Mouse (Mus musculus) thymus, postnatal 0 days (tissue): ENCODE results near the gene Acadvl. TPM values are rescaled to one million over a fixed set of nuclear protein-coding genes. Genes with fewer than 3 reads are reported as not detected.

Source experiments
- DNase-seq: peaks from one replicate; pipeline ENCODE4 v3.0.0-alpha.2; 2015; ENCODE audit warnings: low spot score
- polyA plus RNA-seq: library from polyadenylated mRNA; unstranded; fragments of >200 nt; fragmentation: Nextera tagmentation; extraction: Ambion mirVana; gene quantifications from 2 replicates; pipeline ENCODE4 v1.2.1, GENCODE M21; 2015

Gene Acadvl
- polyA plus RNA-seq, 1 experiment from 2014 or later = 105 TPM

GRCm38 (mm10) chr11:70005521-70005920 lies 9.7 kb downstream of the Acadvl start:
- DNase-seq = peak; percentile 49

DNA sequence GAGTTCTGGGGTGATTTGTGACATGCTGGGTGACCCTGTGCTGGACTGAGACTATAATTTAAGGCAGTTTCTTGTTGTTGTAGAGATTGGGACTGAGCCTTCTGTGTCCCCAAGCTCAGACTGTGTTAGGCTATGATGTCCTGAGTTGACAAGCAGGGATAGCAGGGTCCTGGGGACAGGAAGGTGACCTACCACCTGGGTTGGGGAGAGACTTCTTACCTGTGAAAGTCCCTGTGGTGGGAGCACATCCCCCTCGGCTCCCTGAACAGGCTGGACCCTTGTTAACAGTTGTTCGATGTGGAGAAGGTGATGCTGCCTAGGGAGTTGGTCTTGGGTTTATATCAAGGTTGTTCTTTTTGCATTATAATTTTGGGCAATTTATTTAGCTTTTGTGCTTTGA lies 12.7 kb downstream of the Acadvl start:
- DNase-seq = no peak

GRCm38 (mm10) chr11:70001865-70002264 lies 13.3 kb downstream of the Acadvl start:
- peak; percentile 77 for DNase-seq

GRCm38 (mm10) chr11:70001159-70001558 lies 14.1 kb downstream of the Acadvl start:
- no peak for DNase-seq

DNA sequence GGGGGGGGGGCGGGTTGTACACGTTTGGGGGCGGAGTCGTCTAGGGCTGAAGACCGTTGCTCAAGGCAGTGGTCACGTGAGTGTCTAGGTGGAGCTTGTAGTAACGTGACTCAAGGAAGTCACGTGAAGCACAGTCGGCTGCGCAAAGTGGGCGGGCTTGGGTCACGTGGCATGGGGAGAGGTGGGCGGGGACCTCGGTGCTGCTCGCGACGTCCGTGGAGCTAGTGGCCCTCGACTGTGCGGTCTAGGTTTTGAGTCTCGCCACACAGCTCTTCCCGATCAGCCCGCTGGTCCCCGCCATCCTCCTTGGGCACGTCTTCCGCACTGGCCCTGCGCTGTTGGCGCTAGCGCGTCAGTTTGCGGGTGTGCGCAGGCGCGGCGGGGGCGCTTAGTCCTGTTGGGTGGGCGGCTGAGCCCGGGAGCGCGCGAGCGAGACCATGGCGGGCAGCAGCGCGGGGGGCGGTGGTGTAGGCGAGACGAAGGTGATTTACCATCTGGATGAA lies 14.8 kb downstream of the Acadvl start, which contains the start of gene Dvl2:
Gene Dvl2, plus strand, starts transcription at position 200 of the 503 bp plus-strand sequence.
- DNase-seq = peak; percentile 94

DNA sequence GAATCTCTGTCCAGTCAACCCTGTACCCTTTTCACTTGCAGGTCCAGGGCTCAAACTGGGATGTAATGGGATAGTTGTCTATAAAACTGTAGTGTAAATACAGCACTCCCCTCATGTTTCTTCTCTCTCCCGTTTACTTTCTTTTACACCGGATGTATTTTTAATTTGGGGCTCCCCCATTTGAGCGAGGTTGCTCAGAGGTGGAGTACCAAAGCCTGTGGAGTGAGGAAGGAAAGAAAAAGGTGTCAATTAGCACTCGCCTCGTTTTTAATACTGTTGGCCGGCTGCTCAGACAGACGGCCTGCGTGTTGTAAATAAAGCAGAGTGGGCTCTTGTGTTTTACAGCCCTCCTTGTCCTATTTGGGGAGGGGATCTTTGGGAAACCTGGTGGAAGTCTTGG lies 15.5 kb downstream of the Acadvl start:
- no peak for DNase-seq

DNA sequence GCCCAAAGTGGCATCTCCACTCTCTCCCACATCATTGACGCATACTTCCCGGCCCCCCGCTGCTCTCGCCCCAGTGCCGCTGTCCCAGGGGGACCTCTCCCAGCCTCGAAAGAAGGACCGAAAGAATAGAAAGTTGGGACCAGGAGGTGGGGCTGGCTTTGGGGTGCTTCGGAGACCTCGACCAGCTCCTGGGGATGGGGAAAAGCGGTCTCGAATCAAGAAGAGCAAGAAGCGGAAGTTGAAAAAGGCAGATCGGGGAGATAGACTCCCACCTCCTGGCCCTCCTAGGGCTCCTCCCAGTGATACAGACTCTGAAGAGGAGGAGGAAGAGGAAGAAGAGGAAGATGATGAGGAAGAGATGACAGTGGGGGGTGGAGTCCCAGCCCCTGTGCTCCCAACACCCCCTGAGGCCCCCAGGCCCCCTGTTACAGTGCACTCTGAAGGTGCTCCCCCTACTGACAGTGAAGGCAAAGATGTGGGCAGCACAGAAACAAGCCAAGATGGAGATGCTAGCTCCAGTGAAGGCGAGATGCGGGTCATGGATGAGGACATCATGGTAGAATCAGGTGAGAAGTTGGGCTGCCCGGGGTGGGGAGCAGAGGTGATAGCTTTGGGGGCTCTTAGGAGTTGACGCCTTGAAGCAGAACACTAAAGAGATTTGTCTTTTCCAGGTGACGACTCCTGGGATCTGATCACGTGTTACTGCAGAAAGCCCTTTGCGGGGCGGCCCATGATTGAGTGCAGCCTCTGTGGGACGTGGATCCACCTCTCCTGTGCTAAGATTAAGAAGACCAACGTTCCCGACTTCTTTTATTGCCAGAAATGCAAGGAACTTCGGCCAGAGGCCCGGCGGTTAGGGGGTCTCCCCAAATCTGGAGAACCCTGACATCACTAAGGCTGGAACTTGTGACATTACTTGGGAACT lies 16.4 kb downstream of the Acadvl start:
- no peak for DNase-seq

GRCm38 (mm10) chr11:69997070-69997509 lies 18.1 kb downstream of the Acadvl start:
- peak; percentile 89 for DNase-seq

DNA sequence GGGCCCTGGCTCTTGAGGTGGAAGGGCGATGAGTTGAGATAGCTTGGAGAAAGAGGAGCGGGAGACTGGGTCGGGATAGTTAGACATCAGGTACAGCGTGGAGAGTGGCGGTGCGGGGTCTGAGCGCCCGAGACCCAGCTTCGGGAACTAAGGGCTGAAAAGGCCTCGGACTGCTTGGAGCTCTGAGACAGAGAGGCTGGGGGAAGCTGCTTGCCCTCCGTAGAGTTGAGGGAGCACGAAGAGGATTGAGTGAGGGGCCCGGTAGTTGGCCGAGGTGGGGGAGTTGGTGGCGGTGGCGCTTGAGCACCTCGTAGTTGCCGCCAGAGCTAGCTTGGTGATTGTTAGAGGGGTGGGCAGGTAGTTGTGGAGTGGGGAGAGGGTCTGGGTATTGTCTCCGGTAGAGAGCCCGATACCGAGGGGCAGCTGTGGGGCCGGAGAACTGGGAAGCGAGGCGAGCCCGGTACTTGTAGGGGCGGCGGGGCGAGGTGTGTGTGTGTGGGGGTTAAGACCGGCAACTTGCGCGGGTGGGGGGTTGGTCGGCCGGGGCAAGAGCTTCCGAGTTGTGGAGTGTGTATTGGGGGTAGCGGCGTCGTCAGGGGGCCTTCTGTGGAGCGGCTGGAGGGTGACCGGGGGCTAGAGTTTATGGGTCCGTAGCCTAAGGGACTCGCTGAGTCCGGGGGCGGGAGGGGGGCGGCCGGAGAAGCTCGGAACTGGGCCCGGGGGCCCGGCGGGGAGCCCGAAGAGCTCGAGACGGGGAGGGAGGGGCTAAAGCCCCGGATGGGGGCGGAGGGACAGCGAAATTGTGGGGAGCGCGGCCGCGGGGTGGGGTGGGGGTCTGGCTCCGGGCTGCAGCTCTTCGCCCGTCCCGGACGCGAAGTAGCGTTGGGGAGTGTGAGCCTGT lies 18.8 kb downstream of the Acadvl start:
- DNase-seq = peak; percentile 64

GRCm38 (mm10) chr11:69995391-69995960 lies 19.7 kb downstream of the Acadvl start, which contains the start of gene Phf23:
Phf23 (plus strand) TSS chr11:69995777.
- peak; percentile 99 for DNase-seq

DNA sequence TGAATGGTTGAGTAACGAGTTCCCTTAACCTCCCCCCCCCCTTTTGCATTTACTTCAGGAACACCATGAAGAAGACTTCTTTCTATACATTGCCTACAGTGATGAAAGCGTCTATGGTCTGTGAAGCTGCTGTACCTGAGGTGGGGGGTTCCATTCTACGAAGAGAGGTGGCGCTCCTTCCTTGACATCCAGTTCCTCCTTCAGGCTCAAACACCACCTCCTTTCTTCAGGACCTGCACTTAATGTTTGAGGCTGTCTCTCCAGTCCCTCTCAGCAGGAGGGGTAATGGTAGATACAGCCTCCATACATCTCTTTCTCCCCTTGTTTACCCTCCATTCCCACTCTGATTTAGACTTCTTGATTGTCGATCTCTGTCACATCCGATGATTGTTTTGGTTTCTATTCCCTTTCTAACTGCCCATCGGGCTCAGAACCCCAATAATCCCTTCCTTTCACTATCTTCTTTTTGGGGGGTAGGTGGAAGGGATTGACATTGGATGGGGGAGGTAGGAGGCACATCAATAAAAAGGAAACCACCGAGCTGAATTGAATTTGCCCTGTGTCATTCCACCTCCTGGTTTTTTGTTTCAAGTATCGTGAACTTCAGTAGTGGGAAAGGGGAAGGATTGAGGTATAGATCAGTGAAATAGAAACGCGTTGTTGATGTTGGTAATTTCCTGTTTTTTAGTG lies 20.7 kb downstream of the Acadvl start:
- DNase-seq = no peak

- DNase-seq = no peak
Observed at GRCm38 (mm10) chr11:69992932-69993331, 22.3 kb downstream of the Acadvl start.

- DNase-seq = no peak
Observed at GRCm38 (mm10) chr11:69992396-69992795, 22.8 kb downstream of the Acadvl start.

- no peak for DNase-seq
Observed at GRCm38 (mm10) chr11:69991711-69992110, 23.5 kb downstream of the Acadvl start.

DNA sequence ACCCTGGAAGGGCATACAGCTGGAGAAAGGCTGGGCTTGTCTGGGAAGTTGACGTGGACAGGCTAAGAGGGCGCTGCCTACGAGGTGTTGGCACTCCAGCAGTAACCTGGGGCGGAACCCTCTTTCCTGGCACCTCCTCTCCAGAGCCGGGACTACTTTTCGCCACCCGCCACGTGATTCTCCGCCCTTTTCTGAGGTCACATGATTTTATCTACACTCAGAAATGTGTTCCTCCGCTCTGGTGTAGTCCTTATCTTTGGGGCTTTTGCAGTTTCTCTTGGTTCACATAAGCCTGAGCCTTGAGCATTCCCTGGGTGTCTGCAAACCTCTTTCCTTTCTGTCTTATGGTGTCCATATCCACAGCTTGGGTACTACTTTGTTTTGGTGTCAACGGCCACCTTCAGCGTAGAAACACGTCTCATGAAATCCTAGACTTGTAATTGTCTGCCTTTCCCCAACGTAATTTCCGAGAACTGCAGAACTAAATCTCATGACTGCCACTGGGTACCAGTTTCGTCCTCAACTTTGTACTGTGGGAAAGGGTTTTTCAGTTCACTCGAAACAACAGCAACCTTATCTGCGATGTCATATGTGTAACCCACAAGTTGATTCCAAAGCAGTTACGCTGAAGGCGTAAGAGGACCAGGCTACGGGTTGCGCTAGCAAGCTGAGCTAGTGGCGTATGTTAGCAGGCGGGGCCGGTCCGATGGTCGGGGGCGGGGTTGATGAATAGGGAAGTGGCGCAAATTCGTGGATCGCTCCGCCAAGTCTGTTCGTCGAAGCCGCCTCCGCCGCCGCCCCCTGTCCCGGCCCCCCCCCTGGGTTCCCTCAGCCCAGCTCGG lies 24.1 kb downstream of the Acadvl start, which contains the start of gene Gabarap:
Gene Gabarap, plus strand, starts transcription at position 294 of the 842 bp plus-strand sequence.
- peak; percentile 96 for DNase-seq

GRCm38 (mm10) chr11:69989949-69990348 lies 25.3 kb downstream of the Acadvl start:
- no peak for DNase-seq

DNA sequence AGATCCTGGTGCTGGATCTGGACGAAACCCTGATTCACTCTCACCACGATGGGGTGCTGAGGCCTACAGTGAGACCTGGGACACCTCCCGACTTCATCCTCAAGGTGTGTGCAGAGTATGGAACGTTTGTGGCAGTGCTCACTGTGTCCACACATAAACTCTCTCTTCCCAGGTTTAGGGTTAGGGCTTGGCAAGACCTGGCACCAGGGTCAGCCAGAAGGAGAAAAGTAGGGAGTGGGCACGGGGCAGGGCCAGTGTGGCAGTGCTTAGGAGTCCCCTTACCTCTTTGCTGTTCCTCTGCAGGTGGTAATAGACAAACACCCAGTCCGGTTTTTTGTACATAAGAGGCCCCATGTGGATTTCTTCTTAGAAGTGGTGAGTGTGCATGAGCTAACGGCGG lies 30.8 kb downstream of the Acadvl start:
- no peak for DNase-seq

DNA sequence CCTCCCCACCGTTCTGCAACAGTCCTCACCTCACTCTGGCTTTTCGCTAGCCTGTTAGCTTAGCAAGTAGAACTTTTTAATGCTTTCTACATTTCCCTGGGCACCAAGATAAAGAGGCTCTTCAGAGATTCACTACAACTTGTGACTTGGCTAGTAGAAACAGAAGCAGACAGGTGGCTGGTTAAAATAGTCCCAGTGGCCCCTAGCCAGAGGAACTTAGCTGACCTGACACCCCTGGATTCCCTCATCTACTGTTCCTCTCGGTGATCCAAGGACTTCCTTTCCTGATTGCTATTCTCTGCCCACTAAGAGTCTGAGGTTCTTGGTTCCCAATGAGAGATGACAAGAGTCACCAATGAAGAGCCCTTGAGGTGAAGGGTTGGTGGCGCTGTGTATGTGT lies 31.8 kb downstream of the Acadvl start:
- no peak for DNase-seq

DNA sequence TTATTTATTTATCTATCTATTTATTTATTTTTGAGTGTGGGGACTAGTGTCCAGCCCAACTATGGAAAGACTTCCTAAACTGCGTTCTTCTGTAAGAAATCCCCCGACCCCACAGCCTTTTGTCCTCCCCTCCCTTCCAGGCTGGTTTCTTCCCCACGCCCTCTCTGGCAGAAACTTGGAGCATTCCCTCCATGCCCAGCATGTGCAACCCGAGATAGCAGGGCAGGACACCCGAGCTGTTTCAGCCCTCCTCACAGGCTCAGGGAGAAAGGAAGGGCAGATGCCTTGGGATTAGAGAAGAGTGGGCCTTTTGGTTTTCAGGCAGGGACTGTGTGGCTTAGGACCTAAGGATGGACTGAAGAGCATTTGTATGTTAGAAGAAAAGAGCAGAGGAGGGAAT lies 32.3 kb downstream of the Acadvl start:
- DNase-seq = no peak

GRCm38 (mm10) chr11:69982225-69982624 lies 33.0 kb downstream of the Acadvl start, which contains the start of gene Elp5:
Elp5 (minus strand) TSS chr11:69982517.
- DNase-seq = no peak
